Mouse (Mus musculus) layer of hippocampus, adult 9-10 months (tissue): Measurements from ENCODE around the gene Lpin1.

Experiments used
- DNase-seq: peaks from one replicate; pipeline ENCODE4 v3.0.0; 2022; ENCODE audit warnings: low spot score

Lpin1 gene

GRCm38 (mm10) chr12:16610936-16611335, at the start of gene Lpin1:
Gene Lpin1, minus strand, starts transcription at chr12:16610966.
- DNase-seq = no peak

GRCm38 (mm10) chr12:16656906-16657875, 46.4 kb upstream of the Lpin1 start:
- no peak for DNase-seq

DNA sequence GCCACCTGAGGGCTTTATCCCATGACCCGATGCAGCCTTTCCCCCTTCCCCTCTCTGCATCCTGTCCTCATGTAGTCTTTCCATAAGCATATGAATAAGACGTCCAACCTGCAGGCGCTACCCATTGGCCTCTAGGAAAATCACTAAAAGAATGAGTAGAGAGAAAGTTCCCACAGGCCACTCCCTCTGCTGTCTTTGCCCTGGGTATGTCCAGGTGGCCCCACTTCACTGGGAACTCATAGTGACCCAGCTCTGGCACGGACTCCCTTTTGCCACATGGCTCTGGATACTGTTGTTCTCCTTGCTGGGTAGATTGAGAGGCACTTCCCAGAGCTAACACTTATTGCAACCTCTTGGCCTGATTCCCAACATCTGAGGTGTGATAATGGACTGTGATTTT, 44.8 kb upstream of the Lpin1 start:
- DNase-seq = no peak

DNA sequence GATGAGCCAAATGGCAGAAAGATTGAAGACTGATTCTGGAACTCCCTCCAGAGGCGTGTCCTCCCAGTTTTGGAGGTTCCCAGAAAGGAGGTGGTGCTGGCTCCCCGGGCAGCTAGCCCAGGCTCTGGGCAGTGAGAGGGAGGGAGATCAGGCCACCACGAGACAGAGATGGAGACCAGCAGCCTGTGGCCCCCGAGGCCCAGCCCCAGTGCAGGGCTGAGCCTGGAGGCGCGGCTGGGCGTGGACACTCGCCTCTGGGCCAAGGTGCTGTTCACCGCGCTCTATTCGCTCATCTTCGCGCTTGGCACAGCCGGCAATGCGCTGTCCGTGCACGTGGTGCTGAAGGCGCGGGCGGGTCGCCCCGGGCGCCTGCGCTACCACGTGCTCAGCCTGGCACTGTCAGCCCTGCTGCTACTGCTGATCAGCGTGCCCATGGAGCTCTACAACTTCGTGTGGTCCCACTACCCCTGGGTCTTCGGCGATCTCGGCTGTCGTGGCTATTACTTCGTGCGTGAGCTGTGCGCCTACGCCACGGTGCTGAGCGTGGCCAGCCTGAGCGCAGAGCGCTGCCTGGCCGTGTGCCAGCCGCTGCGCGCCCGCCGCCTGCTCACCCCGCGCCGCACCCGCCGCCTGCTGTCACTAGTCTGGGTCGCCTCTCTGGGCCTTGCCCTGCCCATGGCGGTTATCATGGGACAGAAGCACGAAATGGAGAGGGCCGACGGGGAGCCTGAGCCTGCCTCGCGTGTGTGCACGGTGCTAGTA, 42.7 kb upstream of the Lpin1 start, which contains the start of gene Ntsr2:
Gene Ntsr2 (plus strand): TSS at position 51 of the 762 bp plus-strand sequence.
- no peak for DNase-seq

DNA sequence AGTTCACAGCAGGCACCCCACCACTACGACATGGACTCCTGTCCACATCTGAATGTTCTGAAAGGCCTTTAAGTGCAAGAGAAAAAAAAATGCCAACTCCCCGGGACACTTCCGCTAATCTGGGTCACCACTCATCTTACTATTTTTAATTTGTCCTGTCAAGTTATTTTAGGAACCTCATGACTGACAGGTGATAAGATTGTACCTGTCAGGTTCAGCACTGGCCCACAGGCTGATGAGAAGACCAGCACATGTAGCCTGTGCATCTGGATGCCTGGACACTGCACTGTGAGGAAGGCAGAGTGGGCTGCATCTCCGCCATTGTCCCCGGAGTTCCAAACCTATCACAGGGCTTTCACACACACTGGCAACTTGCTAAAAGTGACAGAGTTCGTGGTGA, 39.1 kb upstream of the Lpin1 start:
- DNase-seq = no peak

DNA sequence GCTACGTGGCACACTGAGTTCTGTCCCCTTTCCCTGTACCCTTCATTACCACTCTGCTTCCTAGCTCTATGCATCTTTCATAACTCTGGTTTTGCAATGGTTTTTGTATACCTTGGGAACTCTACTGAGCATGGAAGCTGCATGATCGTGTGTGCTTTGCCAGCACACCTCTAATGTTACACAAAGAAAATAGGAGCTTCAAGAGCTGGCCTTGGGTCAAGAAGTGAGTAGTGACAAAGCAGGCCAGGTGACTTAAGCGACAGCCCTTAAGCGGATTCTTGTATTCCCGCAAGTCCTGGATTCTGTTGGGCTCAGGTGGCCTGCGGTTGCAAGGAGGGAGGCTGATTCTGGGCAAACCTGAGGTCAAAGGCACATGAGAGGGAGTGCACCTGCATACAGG, 37.5 kb upstream of the Lpin1 start:
- DNase-seq = no peak

DNA sequence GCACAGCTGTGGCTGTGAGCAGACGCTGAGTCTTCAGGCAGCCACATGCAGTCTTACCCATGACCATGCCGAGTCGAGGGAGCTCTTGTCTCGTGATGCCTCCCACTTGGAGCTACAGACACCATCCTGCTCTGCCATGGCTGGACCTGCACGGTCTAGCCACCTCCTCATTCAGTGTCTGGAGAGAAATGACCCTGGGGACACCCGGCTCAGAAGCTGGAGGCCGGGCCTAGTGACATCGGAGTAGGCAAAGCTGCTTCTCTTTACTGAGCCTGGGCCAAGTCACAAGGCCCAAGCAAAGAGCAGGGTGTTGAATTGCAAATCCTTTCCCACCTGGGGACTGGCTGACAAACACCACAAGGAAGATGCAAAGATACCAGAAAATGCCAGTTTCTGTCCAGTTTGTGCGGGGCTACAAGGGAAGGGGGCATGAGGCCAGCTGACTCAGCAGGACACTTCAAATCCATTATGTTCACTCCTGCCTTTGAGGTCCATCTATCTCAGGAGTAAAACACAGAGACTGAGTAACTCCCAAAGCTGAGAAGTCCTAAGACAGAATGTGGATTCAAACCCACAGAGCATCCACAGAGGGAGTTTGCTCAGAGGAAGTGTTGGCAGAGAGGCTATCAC, 36.1 kb upstream of the Lpin1 start:
- no peak for DNase-seq

DNA sequence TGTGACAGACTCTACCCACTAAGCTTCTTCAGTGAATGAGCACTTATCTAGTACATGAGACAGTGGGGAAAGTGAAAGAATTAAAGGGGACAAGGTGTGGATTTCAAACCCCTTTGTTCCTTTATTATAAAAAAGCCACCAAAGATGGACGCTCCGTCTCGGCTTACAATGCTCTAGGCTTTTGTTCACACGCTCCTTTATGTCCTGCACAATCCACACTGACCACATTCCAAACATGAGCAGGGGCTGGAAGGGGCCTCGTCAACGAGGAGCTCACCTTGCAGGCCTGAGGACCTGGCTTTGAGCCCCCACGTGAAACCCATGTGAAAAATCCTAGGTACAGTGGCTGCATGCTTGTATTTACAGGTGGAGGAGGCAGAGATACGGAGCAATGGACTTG, 33.9 kb upstream of the Lpin1 start:
- DNase-seq = no peak

GRCm38 (mm10) chr12:16643508-16644345, 33.0 kb upstream of the Lpin1 start:
- no peak for DNase-seq

DNA sequence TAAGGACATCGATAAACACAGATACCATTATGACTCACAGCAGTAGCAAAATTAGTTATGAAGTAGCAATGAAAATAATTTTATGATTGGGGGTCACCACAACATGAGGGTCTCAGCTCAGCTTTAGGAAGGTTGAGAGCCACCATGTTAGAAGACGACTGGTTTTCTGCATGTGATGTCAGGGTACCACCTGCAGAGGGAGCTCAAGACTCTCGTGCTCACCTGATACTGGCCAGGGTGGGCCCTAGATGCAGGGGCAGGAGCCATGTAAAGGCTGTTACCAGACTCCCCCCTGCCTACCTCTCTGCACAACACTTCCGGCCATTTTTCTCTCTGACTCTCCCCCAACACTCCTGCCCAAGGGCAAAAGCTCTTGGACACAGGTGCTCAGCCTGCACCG, 31.2 kb upstream of the Lpin1 start:
- DNase-seq = no peak

DNA sequence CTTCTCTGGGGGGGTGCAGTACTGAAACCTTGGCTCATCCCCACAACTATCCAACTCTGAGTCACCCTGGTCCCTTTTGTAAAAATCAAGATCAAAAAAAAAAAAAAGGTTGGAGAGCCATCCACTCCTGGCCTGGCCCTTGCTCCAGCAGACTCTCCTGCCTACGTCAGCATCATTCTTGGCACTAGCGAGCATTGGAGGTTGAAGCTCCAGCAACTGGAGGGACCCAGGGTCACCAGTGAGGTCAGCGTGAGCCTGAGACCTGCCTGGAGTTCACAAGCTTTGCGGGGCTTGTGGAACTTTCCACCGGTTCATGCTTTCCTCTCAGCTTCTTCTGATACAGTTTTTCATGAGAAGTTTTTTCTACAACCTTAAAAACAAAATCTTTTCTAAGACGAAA, 29.3 kb upstream of the Lpin1 start:
- DNase-seq = no peak

DNA sequence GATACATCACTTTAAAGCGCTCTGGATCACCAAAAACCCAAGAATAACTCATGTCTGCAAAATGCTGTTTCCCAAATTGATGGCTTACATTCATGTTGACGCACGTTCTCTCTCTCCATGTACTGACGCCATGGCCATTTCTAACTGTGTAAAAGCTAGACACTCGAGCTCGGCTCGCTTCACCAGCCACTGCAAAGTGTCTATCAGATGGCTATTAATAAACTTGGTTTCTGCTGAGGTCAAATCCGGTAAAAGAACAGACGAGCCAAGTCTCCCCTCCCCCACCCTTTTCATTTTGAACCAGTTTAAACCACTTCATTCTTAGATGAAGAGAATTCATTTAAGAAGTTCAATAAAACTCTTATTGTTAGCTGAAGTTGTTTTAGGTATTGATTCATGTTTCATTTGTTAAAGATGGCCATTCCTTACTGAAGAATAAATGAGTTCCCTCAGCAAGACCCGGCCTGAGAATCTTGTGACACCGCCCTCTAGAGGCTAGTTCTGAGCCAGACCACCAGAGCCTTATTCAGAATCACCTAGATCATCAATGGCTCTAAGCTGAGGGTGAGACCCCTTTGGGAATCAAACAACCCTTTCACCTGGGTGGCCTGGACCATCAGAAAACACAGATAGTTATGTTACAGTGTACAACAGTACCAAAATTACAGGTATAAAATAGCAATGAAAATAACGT, 28.5 kb upstream of the Lpin1 start:
- no peak for DNase-seq

DNA sequence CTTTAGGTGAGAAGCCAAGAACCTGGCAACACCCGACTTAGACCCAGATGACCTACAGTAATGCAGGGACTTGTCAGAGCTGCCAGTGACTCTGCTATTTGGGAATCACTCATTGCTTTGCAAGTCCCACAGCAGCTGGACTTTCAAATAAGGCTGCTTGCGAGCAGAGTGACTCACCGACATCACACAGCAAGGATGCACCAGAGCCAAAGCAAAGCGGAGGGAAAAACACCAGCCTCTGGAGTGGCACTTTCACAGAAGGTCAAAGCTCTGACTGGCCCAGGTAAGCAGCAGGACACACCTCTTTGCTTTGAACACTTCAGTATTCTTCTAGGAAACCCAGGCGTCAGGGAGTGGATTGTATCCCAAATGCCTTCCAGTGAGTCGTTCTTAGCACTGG, 25.1 kb upstream of the Lpin1 start:
- no peak for DNase-seq

GRCm38 (mm10) chr12:16634075-16634813, 23.5 kb upstream of the Lpin1 start:
- DNase-seq = no peak

DNA sequence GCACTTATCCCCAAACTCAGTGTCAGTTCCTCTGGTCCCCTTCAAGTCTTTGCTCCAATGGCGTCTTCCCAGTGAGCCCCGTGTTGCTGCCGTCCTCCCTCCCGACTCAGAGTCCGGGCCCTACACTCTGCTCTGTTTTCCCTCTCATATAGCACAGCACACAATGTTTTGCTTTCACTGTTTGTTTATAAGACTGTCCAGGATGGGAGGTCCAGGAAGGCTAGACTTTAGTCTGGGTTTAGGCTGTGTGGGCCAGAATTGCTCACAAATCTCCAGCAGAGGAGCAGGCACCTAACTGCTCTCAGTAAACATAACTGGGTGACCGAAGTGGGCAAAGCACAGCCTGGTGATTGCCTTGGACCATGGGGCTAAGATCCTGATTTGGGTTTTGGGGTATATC, 22.5 kb upstream of the Lpin1 start:
- no peak for DNase-seq

DNA sequence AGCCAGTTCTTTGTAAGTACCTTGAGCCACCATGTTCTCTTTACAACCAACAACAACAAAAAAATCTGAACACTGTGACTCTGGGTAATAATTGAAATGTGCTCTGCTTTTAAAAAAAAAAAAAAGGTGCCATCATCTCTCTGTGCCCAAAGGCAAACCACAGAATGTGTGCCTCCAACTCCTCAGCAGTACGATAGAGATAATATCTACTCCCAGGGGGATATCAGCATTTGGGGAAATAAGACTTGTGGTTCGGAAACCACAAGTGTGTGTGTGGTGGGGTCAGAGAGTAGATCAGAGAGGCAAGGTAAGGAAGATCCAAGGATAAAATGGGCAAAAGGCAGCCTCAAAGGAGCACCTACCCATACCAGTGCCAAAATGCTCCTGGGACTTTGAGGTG, 20.7 kb upstream of the Lpin1 start:
- no peak for DNase-seq

DNA sequence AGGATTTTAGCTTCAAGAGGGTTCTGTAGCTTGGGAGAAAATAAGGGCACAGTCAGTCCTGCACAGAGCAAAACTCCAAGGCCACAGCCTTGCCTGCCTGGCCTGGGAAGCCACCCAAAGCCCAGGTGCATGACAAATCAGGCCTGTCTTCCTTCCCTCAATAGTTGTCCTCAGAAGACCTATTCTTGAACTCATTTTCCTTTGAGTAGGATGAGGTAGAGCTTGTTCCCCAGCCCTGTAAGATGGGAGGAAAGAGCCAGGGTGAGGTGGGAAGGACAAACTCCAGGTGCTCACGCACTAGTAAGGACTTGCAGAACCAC, 20.1 kb upstream of the Lpin1 start:
- no peak for DNase-seq

DNA sequence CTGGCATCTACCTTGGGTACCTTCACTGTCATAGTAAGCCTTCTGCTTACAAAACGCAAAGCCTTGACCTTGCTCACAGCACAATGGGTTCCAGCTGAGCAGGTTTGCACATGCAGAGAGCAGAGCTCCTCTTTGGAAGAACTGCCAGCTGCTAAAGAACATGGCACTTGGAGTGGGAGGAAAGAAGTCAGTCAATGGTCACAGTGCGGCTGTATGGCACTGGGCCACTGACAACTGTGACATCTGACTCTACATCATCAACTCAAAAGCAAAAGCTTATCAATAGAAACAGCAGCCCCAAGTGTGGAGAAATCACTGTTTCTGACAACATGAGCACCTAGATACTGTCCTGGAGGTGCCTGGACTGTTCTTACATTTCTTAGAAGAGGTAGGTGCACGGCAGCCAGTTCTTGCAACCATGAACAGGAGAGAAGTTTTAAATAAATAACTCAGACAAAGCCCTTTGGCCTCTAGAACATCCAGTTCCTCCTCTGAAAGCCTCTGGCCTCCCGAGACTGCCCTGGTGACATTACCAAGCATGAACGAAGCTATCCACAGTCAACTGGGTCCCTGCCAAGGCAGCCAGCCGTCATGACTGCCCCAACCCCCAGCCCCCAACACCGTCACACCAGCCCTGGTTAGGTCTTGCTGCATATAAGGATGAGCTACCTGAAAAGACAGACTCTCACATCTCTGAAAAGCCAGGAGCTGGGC, 19.5 kb upstream of the Lpin1 start:
- DNase-seq = no peak

DNA sequence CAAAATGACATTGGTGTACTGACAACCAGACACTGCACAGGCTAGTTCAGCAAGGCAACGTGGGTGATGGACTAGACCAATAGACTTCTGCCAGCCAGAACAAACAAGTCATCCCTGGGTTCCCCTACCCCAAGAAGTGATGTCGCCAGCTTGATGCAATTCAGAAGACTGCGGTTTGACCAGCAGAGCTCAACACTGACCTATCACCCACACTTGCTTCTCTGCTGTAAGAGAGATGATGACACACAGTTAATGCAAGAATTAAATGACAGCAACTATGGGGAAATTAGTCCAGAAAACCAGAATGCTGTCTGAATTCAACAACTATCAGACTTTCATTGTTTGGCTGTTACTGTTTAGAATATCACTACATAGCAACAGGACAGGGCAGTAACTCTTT, 9.5 kb upstream of the Lpin1 start:
- no peak for DNase-seq

DNA sequence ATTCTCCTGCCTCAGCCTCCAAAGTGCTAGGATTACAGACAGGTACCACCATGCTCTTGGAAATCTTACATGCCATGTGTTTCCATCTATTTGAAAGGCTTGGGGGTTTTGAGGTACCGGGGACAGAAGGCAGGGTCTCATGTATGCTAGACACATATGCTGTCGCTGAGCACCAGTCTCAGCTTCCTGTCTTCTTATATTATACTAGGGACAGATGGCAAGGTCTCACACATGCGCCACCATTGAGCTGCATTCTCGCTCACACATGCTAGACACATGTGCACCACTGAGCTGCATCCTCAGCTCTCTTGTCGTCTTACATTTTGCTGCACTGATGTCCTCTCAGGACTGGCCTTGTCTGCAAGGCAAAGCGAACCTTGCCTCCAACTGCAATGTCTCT, 8.7 kb upstream of the Lpin1 start:
- no peak for DNase-seq
